Mouse (Mus musculus): ENCODE results near the gene Acot7. TPM values are rescaled to one million over a fixed set of nuclear protein-coding genes. Genes with fewer than 3 reads are reported as not detected.

Acot7 gene
- polyA plus RNA-seq, 1 experiment from 2014 or later: 480 TPM

- peak overlapping the region; percentile 35 for H3K4me3 ChIP-seq (ENCODE audit: low read depth, low read length)
- WGBS: 5% methylated on average over 69 of the region's 70 CpGs
- ATAC-seq: peak; percentile 65
- H3K4me2 ChIP-seq (ENCODE audit: low read length): peak overlapping the region; percentile 55
- no peak overlapping the region for H3K27ac ChIP-seq (ENCODE audit: low read length)
- peaks cover 73% of the 10 kb centered on the region for H3K27me3 ChIP-seq (ENCODE audit: control insufficient read depth, insufficient read depth, low read depth, low read length)
- H3K36me3 ChIP-seq (ENCODE audit: control insufficient read depth, insufficient read depth, low read length): peaks cover 3% of the 10 kb centered on the region; the same call in 1 of the 2 replicates
- no peaks in the 10 kb centered on the region for H3K9me3 ChIP-seq (replicated peaks; ENCODE audit: control insufficient read depth, low read length, poor library complexity, severe bottlenecking)
- H3K9ac ChIP-seq (ENCODE audit: low read depth, low read length): peak overlapping the region; percentile 42
- H3K4me1 ChIP-seq (ENCODE audit: control insufficient read depth, insufficient read depth, low read length): peaks cover 13% of the 10 kb centered on the region
Measured at GRCm38 (mm10) chr4:152283186-152283950, 105.4 kb downstream of the Acot7 start.

GRCm38 (mm10) chr4:152285505-152285904, 107.6 kb downstream of the Acot7 start:
- no peak for ATAC-seq
- Histone ChIP-seq H3K9ac (ENCODE audit: low read depth, low read length) (peak overlapping the region; percentile 52; the same call in 1 of the 2 replicates), H3K4me1 (ENCODE audit: control insufficient read depth, insufficient read depth, low read length) (peaks cover 18% of the 10 kb centered on the region), H3K27ac (ENCODE audit: low read length) (no peak overlapping the region), H3K4me3 (ENCODE audit: low read depth, low read length) (no peak overlapping the region), H3K9me3 (replicated peaks; ENCODE audit: control insufficient read depth, low read length, poor library complexity, severe bottlenecking) (no peaks in the 10 kb centered on the region), H3K4me2 (ENCODE audit: low read length) (no peak overlapping the region), H3K36me3 (ENCODE audit: control insufficient read depth, insufficient read depth, low read length) (peaks cover 2% of the 10 kb centered on the region; the same call in 1 of the 2 replicates), H3K27me3 (ENCODE audit: control insufficient read depth, insufficient read depth, low read depth, low read length) (peaks cover 74% of the 10 kb centered on the region)
- WGBS: 3% methylated on average over 10 of the region's 10 CpGs

GRCm38 (mm10) chr4:152286183-152286582, 108.2 kb downstream of the Acot7 start:
- H3K27me3 ChIP-seq (ENCODE audit: control insufficient read depth, insufficient read depth, low read depth, low read length): peaks cover 73% of the 10 kb centered on the region
- H3K9me3 ChIP-seq (replicated peaks; ENCODE audit: control insufficient read depth, low read length, poor library complexity, severe bottlenecking): no peaks in the 10 kb centered on the region
- peak overlapping the region; percentile 34 for H3K4me3 ChIP-seq (ENCODE audit: low read depth, low read length)
- no peaks in the 10 kb centered on the region for H3K36me3 ChIP-seq (ENCODE audit: control insufficient read depth, insufficient read depth, low read length)
- no peak overlapping the region for H3K27ac ChIP-seq (ENCODE audit: low read length)
- peaks cover 25% of the 10 kb centered on the region for H3K4me1 ChIP-seq (ENCODE audit: control insufficient read depth, insufficient read depth, low read length)
- WGBS: 0% methylated on average over 30 of the region's 32 CpGs
- H3K9ac ChIP-seq (ENCODE audit: low read depth, low read length): peak overlapping the region; percentile 52
- H3K4me2 ChIP-seq (ENCODE audit: low read length): peak overlapping the region; percentile 58
- ATAC-seq: peak; percentile 46

- Histone ChIP-seq H3K4me2 (ENCODE audit: low read length) (peak overlapping the region; percentile 58), H3K4me1 (ENCODE audit: control insufficient read depth, insufficient read depth, low read length) (peaks cover 25% of the 10 kb centered on the region), H3K27ac (ENCODE audit: low read length) (no peak overlapping the region), H3K9ac (ENCODE audit: low read depth, low read length) (peak overlapping the region; percentile 52), H3K9me3 (replicated peaks; ENCODE audit: control insufficient read depth, low read length, poor library complexity, severe bottlenecking) (no peaks in the 10 kb centered on the region), H3K27me3 (ENCODE audit: control insufficient read depth, insufficient read depth, low read depth, low read length) (peaks cover 72% of the 10 kb centered on the region), H3K4me3 (ENCODE audit: low read depth, low read length) (peak overlapping the region; percentile 34), H3K36me3 (ENCODE audit: control insufficient read depth, insufficient read depth, low read length) (no peaks in the 10 kb centered on the region)
- no peak for ATAC-seq
- WGBS: 1% methylated on average over 26 of the region's 26 CpGs
Measured at GRCm38 (mm10) chr4:152286887-152287286, 109.0 kb downstream of the Acot7 start.

- Histone ChIP-seq H3K9ac (ENCODE audit: low read depth, low read length) (no peak overlapping the region; the same call in 1 of the 2 replicates), H3K27me3 (ENCODE audit: control insufficient read depth, insufficient read depth, low read depth, low read length) (peaks cover 68% of the 10 kb centered on the region), H3K27ac (ENCODE audit: low read length) (no peak overlapping the region), H3K36me3 (ENCODE audit: control insufficient read depth, insufficient read depth, low read length) (no peaks in the 10 kb centered on the region), H3K4me2 (ENCODE audit: low read length) (peak overlapping the region; percentile 58; the same call in 1 of the 2 replicates), H3K4me1 (ENCODE audit: control insufficient read depth, insufficient read depth, low read length) (peaks cover 25% of the 10 kb centered on the region), H3K9me3 (replicated peaks; ENCODE audit: control insufficient read depth, low read length, poor library complexity, severe bottlenecking) (no peaks in the 10 kb centered on the region), H3K4me3 (ENCODE audit: low read depth, low read length) (peak overlapping the region; percentile 34; the same call in 1 of the 2 replicates)
- WGBS: 7% methylated on average over 19 of the region's 19 CpGs
- no peak for ATAC-seq
Measured at GRCm38 (mm10) chr4:152287317-152288120, 109.6 kb downstream of the Acot7 start.

GRCm38 (mm10) chr4:152288398-152288945, 110.5 kb downstream of the Acot7 start:
- ATAC-seq: no peak
- Histone ChIP-seq H3K27ac (ENCODE audit: low read length) (no peak overlapping the region), H3K9ac (ENCODE audit: low read depth, low read length) (no peak overlapping the region), H3K36me3 (ENCODE audit: control insufficient read depth, insufficient read depth, low read length) (no peaks in the 10 kb centered on the region), H3K4me3 (ENCODE audit: low read depth, low read length) (no peak overlapping the region), H3K4me2 (ENCODE audit: low read length) (no peak overlapping the region), H3K4me1 (ENCODE audit: control insufficient read depth, insufficient read depth, low read length) (peaks cover 29% of the 10 kb centered on the region), H3K9me3 (replicated peaks; ENCODE audit: control insufficient read depth, low read length, poor library complexity, severe bottlenecking) (no peaks in the 10 kb centered on the region), H3K27me3 (ENCODE audit: control insufficient read depth, insufficient read depth, low read depth, low read length) (peaks cover 73% of the 10 kb centered on the region)
- WGBS: 21% methylated on average over 18 of the region's 18 CpGs

- peak overlapping the region; percentile 31 for H3K4me3 ChIP-seq (ENCODE audit: low read depth, low read length)
- peak overlapping the region; percentile 60 for H3K9ac ChIP-seq (ENCODE audit: low read depth, low read length)
- H3K36me3 ChIP-seq (ENCODE audit: control insufficient read depth, insufficient read depth, low read length): no peaks in the 10 kb centered on the region
- peak overlapping the region; percentile 67 for H3K4me2 ChIP-seq (ENCODE audit: low read length)
- H3K27me3 ChIP-seq (ENCODE audit: control insufficient read depth, insufficient read depth, low read depth, low read length): peaks cover 71% of the 10 kb centered on the region
- no peak overlapping the region; the same call in 1 of the 2 replicates for H3K27ac ChIP-seq (ENCODE audit: low read length)
- H3K9me3 ChIP-seq (replicated peaks; ENCODE audit: control insufficient read depth, low read length, poor library complexity, severe bottlenecking): no peaks in the 10 kb centered on the region
- ATAC-seq: peak; percentile 18; the same call in 1 of the 2 replicates
- H3K4me1 ChIP-seq (ENCODE audit: control insufficient read depth, insufficient read depth, low read length): peaks cover 29% of the 10 kb centered on the region
- WGBS: under 1% methylated on average over 32 of the region's 39 CpGs
Measured at GRCm38 (mm10) chr4:152290385-152290784, 112.5 kb downstream of the Acot7 start.

- Histone ChIP-seq H3K9me3 (replicated peaks; ENCODE audit: control insufficient read depth, low read length, poor library complexity, severe bottlenecking) (no peaks in the 10 kb centered on the region), H3K36me3 (ENCODE audit: control insufficient read depth, insufficient read depth, low read length) (no peaks in the 10 kb centered on the region), H3K9ac (ENCODE audit: low read depth, low read length) (peak overlapping the region; percentile 60; the same call in 1 of the 2 replicates), H3K27me3 (ENCODE audit: control insufficient read depth, insufficient read depth, low read depth, low read length) (peaks cover 72% of the 10 kb centered on the region), H3K4me2 (ENCODE audit: low read length) (peak overlapping the region; percentile 67), H3K27ac (ENCODE audit: low read length) (no peak overlapping the region), H3K4me1 (ENCODE audit: control insufficient read depth, insufficient read depth, low read length) (peaks cover 27% of the 10 kb centered on the region), H3K4me3 (ENCODE audit: low read depth, low read length) (no peak overlapping the region)
- ATAC-seq: no peak
- WGBS: 14% methylated on average over 11 of the region's 11 CpGs
Measured at GRCm38 (mm10) chr4:152290991-152291390, 113.1 kb downstream of the Acot7 start.
